Mouse (Mus musculus): Measurements from ENCODE around the gene Kit.

The Kit gene

GRCm38 (mm10) chr5:75589552-75590346 lies 15.0 kb downstream of the Kit start:
- no peak for DNase-seq (ENCODE audit: extremely low spot score)

- no peak for DNase-seq (ENCODE audit: extremely low spot score)
Measured at GRCm38 (mm10) chr5:75590961-75591360, 16.2 kb downstream of the Kit start.

- DNase-seq (ENCODE audit: extremely low spot score): no peak
Measured at GRCm38 (mm10) chr5:75591567-75591966, 16.9 kb downstream of the Kit start.

- no peak for DNase-seq (ENCODE audit: extremely low spot score)
Measured at GRCm38 (mm10) chr5:75595319-75595718, 20.6 kb downstream of the Kit start.

- peak; percentile 42 for DNase-seq (ENCODE audit: extremely low spot score)
Measured at GRCm38 (mm10) chr5:75596211-75596610, 21.5 kb downstream of the Kit start.

- DNase-seq (ENCODE audit: extremely low spot score): no peak
Measured at GRCm38 (mm10) chr5:75597316-75597715, 22.6 kb downstream of the Kit start.

- DNase-seq (ENCODE audit: extremely low spot score): no peak
Measured at GRCm38 (mm10) chr5:75598491-75598890, 23.8 kb downstream of the Kit start.

GRCm38 (mm10) chr5:75599991-75600390 lies 25.3 kb downstream of the Kit start:
- no peak for DNase-seq (ENCODE audit: extremely low spot score)

- no peak for DNase-seq (ENCODE audit: extremely low spot score)
Measured at GRCm38 (mm10) chr5:75604238-75604637, 29.5 kb downstream of the Kit start.

- DNase-seq (ENCODE audit: extremely low spot score): no peak
Measured at GRCm38 (mm10) chr5:75606898-75607297, 32.2 kb downstream of the Kit start.

- no peak for DNase-seq (ENCODE audit: extremely low spot score)
Measured at GRCm38 (mm10) chr5:75607971-75608370, 33.3 kb downstream of the Kit start.

- DNase-seq (ENCODE audit: extremely low spot score): no peak
Measured at GRCm38 (mm10) chr5:75612380-75612779, 37.7 kb downstream of the Kit start.

- DNase-seq (ENCODE audit: extremely low spot score): no peak
Measured at GRCm38 (mm10) chr5:75612926-75613325, 38.2 kb downstream of the Kit start.

GRCm38 (mm10) chr5:75615000-75615571 lies 40.4 kb downstream of the Kit start:
- no peak for DNase-seq (ENCODE audit: extremely low spot score)

GRCm38 (mm10) chr5:75615624-75616023 lies 40.9 kb downstream of the Kit start:
- no peak for DNase-seq (ENCODE audit: extremely low spot score)

- no peak for DNase-seq (ENCODE audit: extremely low spot score)
Measured at GRCm38 (mm10) chr5:75622401-75622800, 47.7 kb downstream of the Kit start.

- no peak for DNase-seq (ENCODE audit: extremely low spot score)
Measured at GRCm38 (mm10) chr5:75623007-75623406, 48.3 kb downstream of the Kit start.

- DNase-seq (ENCODE audit: extremely low spot score): no peak
Measured at GRCm38 (mm10) chr5:75623520-75623919, 48.8 kb downstream of the Kit start.

GRCm38 (mm10) chr5:75623993-75624706 lies 49.4 kb downstream of the Kit start:
- DNase-seq (ENCODE audit: extremely low spot score): no peak

- no peak for DNase-seq (ENCODE audit: extremely low spot score)
Measured at GRCm38 (mm10) chr5:75625059-75625458, 50.3 kb downstream of the Kit start.

- no peak for DNase-seq (ENCODE audit: extremely low spot score)
Measured at GRCm38 (mm10) chr5:75626284-75626683, 51.6 kb downstream of the Kit start.

GRCm38 (mm10) chr5:75626703-75627102 lies 52.0 kb downstream of the Kit start:
- no peak for DNase-seq (ENCODE audit: extremely low spot score)

GRCm38 (mm10) chr5:75632257-75632656 lies 57.5 kb downstream of the Kit start:
- DNase-seq (ENCODE audit: extremely low spot score): no peak

Data from embryo, embryonic 9.5 days (tissue).